Mouse (Mus musculus) stomach, postnatal 0 days (tissue): ENCODE data around the gene Rrm2. TPM values are rescaled to one million over a fixed set of nuclear protein-coding genes. Genes with fewer than 3 reads are reported as not detected.

Source experiments
- ATAC-seq: fragments of 200-750 bp; cut with Nextera tagmentation; 2 replicates; pipeline ENCODE4 v1.8.0; 2017; ENCODE audit not compliant: low FRiP score, low TSS enrichment
- DNase-seq: peaks from one replicate; pipeline ENCODE4 v3.0.0-alpha.2; 2016; ENCODE audit warnings: low spot score
- H3K27ac ChIP-seq: fragments of 300-500 bp; sonication (generic); replicated peaks from 2 replicates; pipeline ENCODE4 v1.5.1; 2014; ENCODE audit warnings: mild to moderate bottlenecking, control low read depth
- H3K27me3 ChIP-seq: fragments of 300-500 bp; sonication (generic); 2 replicates; pipeline ENCODE4 v1.6.1; 2014; ENCODE audit warnings: low read length; ENCODE audit not compliant: control insufficient read depth, insufficient read depth
- H3K36me3 ChIP-seq: fragments of 300-500 bp; sonication (generic); 2 replicates; pipeline ENCODE4 v1.6.1; 2014; ENCODE audit warnings: low read length, mixed read lengths; ENCODE audit not compliant: control insufficient read depth, insufficient read depth
- H3K4me1 ChIP-seq: fragments of 300-500 bp; sonication (generic); replicated peaks from 2 replicates; pipeline ENCODE4 v1.6.1; 2014; ENCODE audit warnings: antibody characterized with exemption; ENCODE audit not compliant: control insufficient read depth, insufficient read depth
- H3K4me2 ChIP-seq: fragments of 300-500 bp; sonication (generic); replicated peaks from 2 replicates; pipeline ENCODE4 v1.6.1; 2014; ENCODE audit warnings: low read depth, mild to moderate bottlenecking, control low read depth, moderate library complexity
- H3K4me3 ChIP-seq: fragments of 300-500 bp; sonication (generic); 2 replicates; pipeline ENCODE4 v1.5.1; 2014; ENCODE audit warnings: low read depth, low read length, control low read depth
- H3K9ac ChIP-seq: fragments of 300-500 bp; sonication (generic); 2 replicates; pipeline ENCODE4 v1.6.1; 2014; ENCODE audit warnings: mild to moderate bottlenecking, low read length, control low read depth, mixed read lengths
- H3K9me3 ChIP-seq: fragments of 300-500 bp; sonication (generic); 2 replicates; pipeline ENCODE4 v1.6.1; 2016; ENCODE audit warnings: low read length; ENCODE audit not compliant: control insufficient read depth
- CTCF ChIP-seq: IDR thresholded peaks from 2 replicates; pipeline ENCODE4 v1.5.1; 2016; ENCODE audit warnings: antibody characterized with exemption, low read depth, mild to moderate bottlenecking, moderate library complexity
- EP300 ChIP-seq: optimal IDR thresholded peaks from 2 replicates; pipeline ENCODE3; 2016; ENCODE audit warnings: antibody characterized with exemption
- WGBS: fragments of 180-500 bp; shearing (Covaris S2); extraction: QIAGEN DNeasy Blood & Tissue Kit; methylation state at CpG from one replicate; pipeline ENCODE4 v1.1.7; 2014; 5-methylcytosine and 5-hydroxymethylcytosine counted together
- polyA plus RNA-seq: library from polyadenylated mRNA; unstranded; fragments of >200 nt; fragmentation: Nextera tagmentation; extraction: Ambion mirVana; gene quantifications from 2 replicates; pipeline ENCODE4 v1.2.1, GENCODE M21; 2015

Gene Rrm2
- polyA plus RNA-seq, 1 experiment from 2014 or later, result 41.2 TPM

- WGBS, result 80% methylated on average over 2 of the region's 2 CpGs
- Histone ChIP-seq H3K4me2 (no peak overlapping the region), H3K9me3 (no peaks in the 10 kb centered on the region), H3K27me3 (no peaks in the 10 kb centered on the region), H3K4me1 (no peaks in the 10 kb centered on the region), H3K36me3 (peaks cover 3% of the 10 kb centered on the region; the same call in 1 of the 2 replicates), H3K27ac (no peak overlapping the region), H3K4me3 (no peak overlapping the region), H3K9ac (no peak overlapping the region)
- ATAC-seq (no peak), DNase-seq (no peak)
- TF ChIP-seq CTCF (no peak), EP300 (no peak)
These were observed 7.3 kb downstream of the Rrm2 start for GRCm38 (mm10) chr12:24715268-24715896.

GRCm38 (mm10) chr12:24716721-24717301 is 8.8 kb downstream of the Rrm2 start:
- 49% methylated on average over 4 of the region's 4 CpGs for WGBS
- peaks cover 3% of the 10 kb centered on the region; the same call in 1 of the 2 replicates for H3K36me3 ChIP-seq
- H3K9ac ChIP-seq, result no peak overlapping the region
- H3K4me2 ChIP-seq, result no peak overlapping the region
- H3K4me3 ChIP-seq, result no peak overlapping the region
- H3K4me1 ChIP-seq, result no peaks in the 10 kb centered on the region
- H3K27me3 ChIP-seq, result no peaks in the 10 kb centered on the region
- ATAC-seq, result peak; percentile 64
- no peak overlapping the region for H3K27ac ChIP-seq
- H3K9me3 ChIP-seq, result no peaks in the 10 kb centered on the region
- TF ChIP-seq CTCF (peak; percentile 93), EP300 (no peak)
- DNase-seq, result peak; percentile 44

- no peak for TF ChIP-seq EP300
- TF ChIP-seq CTCF, result no peak
- Histone ChIP-seq H3K36me3 (no peaks in the 10 kb centered on the region), H3K27ac (peak overlapping the region; percentile 86), H3K9me3 (no peaks in the 10 kb centered on the region), H3K4me3 (no peak overlapping the region), H3K9ac (no peak overlapping the region), H3K27me3 (no peaks in the 10 kb centered on the region), H3K4me2 (no peak overlapping the region), H3K4me1 (no peaks in the 10 kb centered on the region; the same call in 1 of the 2 replicates)
- 24% methylated on average over 2 of the region's 2 CpGs for WGBS
- ATAC-seq (0 out of 2 replicates have a peak, but pooled peaks have one; percentile 40), DNase-seq (no peak)
These were observed 15.4 kb downstream of the Rrm2 start for GRCm38 (mm10) chr12:24723434-24723833.

GRCm38 (mm10) chr12:24723859-24724258 is 15.8 kb downstream of the Rrm2 start:
- ATAC-seq, result peak; percentile 91

GRCm38 (mm10) chr12:24724369-24724768 is 16.3 kb downstream of the Rrm2 start:
- Histone ChIP-seq H3K4me1 (no peaks in the 10 kb centered on the region; the same call in 1 of the 2 replicates), H3K36me3 (no peaks in the 10 kb centered on the region), H3K27me3 (no peaks in the 10 kb centered on the region), H3K9me3 (no peaks in the 10 kb centered on the region), H3K9ac (no peak overlapping the region), H3K27ac (peak overlapping the region; percentile 86), H3K4me3 (no peak overlapping the region), H3K4me2 (no peak overlapping the region)
- WGBS, result 16% methylated on average over 2 of the region's 2 CpGs
- DNase-seq, result peak; percentile 71
- peak; percentile 91 for ATAC-seq
- no peak; the same call in 1 of the 2 replicates for TF ChIP-seq CTCF
- peak; percentile 77 for TF ChIP-seq EP300

More at GRCm38 (mm10) chr12:24723859-24724258, 15.8 kb downstream of the Rrm2 start:
- H3K4me2 ChIP-seq, result no peak overlapping the region
- no peaks in the 10 kb centered on the region; the same call in 1 of the 2 replicates for H3K4me1 ChIP-seq
- no peaks in the 10 kb centered on the region for H3K9me3 ChIP-seq
- H3K36me3 ChIP-seq, result no peaks in the 10 kb centered on the region
- H3K27me3 ChIP-seq, result no peaks in the 10 kb centered on the region
- WGBS, result 26% methylated on average over 4 of the region's 4 CpGs
- no peak overlapping the region for H3K9ac ChIP-seq
- no peak overlapping the region for H3K4me3 ChIP-seq
- peak; percentile 48 for DNase-seq
- peak overlapping the region; percentile 86 for H3K27ac ChIP-seq
- no peak for TF ChIP-seq CTCF
- TF ChIP-seq EP300, result no peak
